Mouse (Mus musculus) heart, embryonic 12.5 days (tissue): ENCODE results near the gene Tbcd. TPM values are rescaled to one million over a fixed set of nuclear protein-coding genes. Genes with fewer than 3 reads are reported as not detected.

Experiments used
- ATAC-seq: fragments of 200-750 bp; cut with Nextera tagmentation; 2 replicates; pipeline ENCODE4 v1.8.0; 2017; ENCODE audit warnings: moderate TSS enrichment, moderate library complexity; ENCODE audit not compliant: insufficient number of reproducible peaks, low FRiP score
- H3K27ac ChIP-seq: fragments of 300-500 bp; sonication (generic); 2 replicates; pipeline ENCODE4 v1.5.1; 2016; ENCODE audit warnings: mild to moderate bottlenecking, moderate library complexity; ENCODE audit not compliant: poor library complexity, severe bottlenecking
- H3K27me3 ChIP-seq: fragments of 300-500 bp; sonication (generic); replicated peaks from 2 replicates; pipeline ENCODE4 v1.6.1; 2016; ENCODE audit warnings: mild to moderate bottlenecking, moderate library complexity
- H3K36me3 ChIP-seq: fragments of 300-500 bp; sonication (generic); 2 replicates; pipeline ENCODE4 v1.6.1; 2016; ENCODE audit warnings: mild to moderate bottlenecking, moderate library complexity
- H3K4me1 ChIP-seq: fragments of 300-500 bp; sonication (generic); replicated peaks from 2 replicates; pipeline ENCODE4 v1.6.1; 2016; ENCODE audit warnings: mild to moderate bottlenecking
- H3K4me2 ChIP-seq: fragments of 300-500 bp; sonication (generic); 2 replicates; pipeline ENCODE4 v1.6.1; 2016; ENCODE audit warnings: mild to moderate bottlenecking, moderate library complexity
- H3K4me3 ChIP-seq: fragments of 300-500 bp; sonication (generic); 2 replicates; pipeline ENCODE4 v1.5.1; 2016; ENCODE audit warnings: mild to moderate bottlenecking
- H3K9ac ChIP-seq: fragments of 300-500 bp; sonication (generic); 2 replicates; pipeline ENCODE4 v1.6.1; 2016; ENCODE audit warnings: mild to moderate bottlenecking, moderate library complexity
- H3K9me3 ChIP-seq: fragments of 300-500 bp; sonication (generic); replicated peaks from 2 replicates; pipeline ENCODE4 v1.6.1; 2016; ENCODE audit warnings: mild to moderate bottlenecking, moderate library complexity
- WGBS: fragments of 180-500 bp; shearing (Covaris S2); methylation state at CpG from one replicate; pipeline ENCODE4 v1.1.7; 2016; 5-methylcytosine and 5-hydroxymethylcytosine counted together
- polyA plus RNA-seq: library from polyadenylated mRNA; unstranded; fragments of >200 nt; fragmentation: Nextera tagmentation; extraction: Ambion mirVana; gene quantifications from 2 replicates; pipeline ENCODE4 v1.2.1, GENCODE M21; 2016

Gene Tbcd
- polyA plus RNA-seq, 1 experiment from 2014 or later, result 24.4 TPM

DNA sequence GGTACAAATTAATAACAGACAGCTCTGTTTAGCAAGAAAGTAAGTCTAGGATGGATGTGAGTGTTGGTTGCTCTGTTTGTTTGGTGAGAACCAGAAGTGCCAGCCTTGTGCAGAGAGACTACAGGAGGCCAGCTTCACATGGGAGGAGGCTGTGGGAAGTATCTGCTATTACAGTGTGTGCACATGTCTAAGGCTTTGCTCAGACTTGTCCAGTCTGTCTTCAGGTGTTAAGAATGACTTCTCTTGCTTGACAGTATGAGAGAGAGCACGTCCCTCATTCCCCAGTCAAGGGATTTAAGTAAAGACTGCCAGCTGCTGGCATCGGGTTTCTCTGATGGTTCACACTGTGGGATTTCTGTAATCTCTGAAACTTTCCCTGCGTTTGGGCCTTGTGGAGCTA is 149.7 kb downstream of the Tbcd start:
- no peak overlapping the region for H3K4me2 ChIP-seq
- H3K9ac ChIP-seq, result no peak overlapping the region
- no peak overlapping the region for H3K27ac ChIP-seq
- H3K4me1 ChIP-seq, result no peaks in the 10 kb centered on the region
- no peak for ATAC-seq
- no peak overlapping the region for H3K4me3 ChIP-seq
- no peaks in the 10 kb centered on the region for H3K9me3 ChIP-seq
- no peaks in the 10 kb centered on the region for H3K27me3 ChIP-seq
- 77% methylated on average over 3 of the region's 3 CpGs for WGBS
- peaks cover 72% of the 10 kb centered on the region for H3K36me3 ChIP-seq

DNA sequence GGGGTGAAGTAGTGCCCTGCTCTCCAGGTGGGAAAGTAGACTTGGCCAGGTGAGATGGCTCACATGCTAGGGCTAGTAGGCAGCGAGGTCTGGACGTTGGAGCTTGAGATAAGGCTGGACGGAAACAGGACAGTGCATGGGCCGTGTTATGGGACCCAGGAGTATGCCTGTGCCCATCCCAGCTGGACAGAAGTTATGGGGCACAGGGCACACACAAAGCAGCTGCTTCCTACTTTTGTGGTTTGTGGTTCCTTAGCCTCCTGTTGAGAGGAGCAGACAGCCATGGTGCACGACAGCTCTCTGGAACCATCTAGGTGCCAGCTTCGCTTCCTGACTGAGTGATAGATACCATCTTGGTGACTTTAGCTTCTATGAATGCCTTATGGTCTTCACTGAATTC is 153.9 kb downstream of the Tbcd start:
- H3K9ac ChIP-seq, result no peak overlapping the region
- WGBS, result 81% methylated on average over 6 of the region's 6 CpGs
- H3K4me2 ChIP-seq, result no peak overlapping the region
- no peaks in the 10 kb centered on the region for H3K9me3 ChIP-seq
- H3K27me3 ChIP-seq, result no peaks in the 10 kb centered on the region
- no peak for ATAC-seq
- H3K4me3 ChIP-seq, result no peak overlapping the region
- peaks cover 82% of the 10 kb centered on the region for H3K36me3 ChIP-seq
- peaks cover 6% of the 10 kb centered on the region; the same call in 1 of the 2 replicates for H3K4me1 ChIP-seq
- H3K27ac ChIP-seq, result no peak overlapping the region

DNA sequence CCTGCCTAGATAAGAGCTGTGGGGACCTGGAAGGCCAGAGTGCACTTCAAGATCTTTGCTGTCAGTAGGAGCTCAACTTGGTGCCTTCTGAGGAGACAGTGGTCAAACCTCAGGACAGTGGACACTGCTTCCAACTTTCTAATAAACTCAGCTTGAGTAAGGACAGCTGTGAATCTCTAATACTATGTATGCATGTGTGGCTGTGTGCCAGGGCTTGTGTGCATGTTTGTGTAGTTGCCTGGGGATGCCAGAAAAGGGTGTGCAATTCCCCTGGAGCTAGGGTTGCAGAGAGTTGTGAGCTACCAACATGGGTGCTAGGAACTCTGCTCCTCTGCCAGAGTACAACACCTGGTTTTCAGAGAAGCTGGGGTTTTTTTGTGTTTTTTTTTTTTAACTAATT is 159.2 kb downstream of the Tbcd start:
- no peak for ATAC-seq
- 0 out of 2 replicates have a peak, but pooled peaks cover 4% of the 10 kb centered on the region for H3K9me3 ChIP-seq
- no peak overlapping the region for H3K4me2 ChIP-seq
- H3K4me3 ChIP-seq, result no peak overlapping the region
- peaks cover 10% of the 10 kb centered on the region; the same call in 1 of the 2 replicates for H3K4me1 ChIP-seq
- H3K27me3 ChIP-seq, result no peaks in the 10 kb centered on the region
- H3K9ac ChIP-seq, result no peak overlapping the region
- H3K27ac ChIP-seq, result no peak overlapping the region
- peaks cover 64% of the 10 kb centered on the region for H3K36me3 ChIP-seq

DNA sequence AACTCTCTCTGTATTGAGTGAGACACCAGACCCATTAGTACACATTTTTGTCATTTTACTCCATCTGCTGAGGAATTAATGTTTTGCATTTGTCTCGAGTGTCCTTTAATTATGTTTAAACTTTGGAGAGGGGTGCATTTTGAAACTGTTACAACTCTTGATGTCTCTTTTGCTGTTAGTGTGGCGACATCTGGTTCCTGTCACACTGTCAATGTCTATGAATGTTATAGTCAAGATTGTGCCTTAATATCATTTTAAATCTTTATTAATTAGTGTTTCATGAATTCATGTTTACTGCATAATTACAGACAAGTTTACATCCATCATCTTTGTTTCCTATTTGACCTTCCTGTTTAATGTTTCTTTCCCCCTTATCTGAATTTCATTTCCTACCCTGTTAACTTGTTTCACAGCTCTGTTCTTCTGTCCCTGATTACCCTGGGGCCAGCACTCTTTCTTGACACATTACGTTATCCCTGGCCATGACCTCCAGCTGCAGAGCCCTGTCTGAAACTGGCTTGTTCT is 164.3 kb downstream of the Tbcd start:
- no peak overlapping the region for H3K27ac ChIP-seq
- ATAC-seq, result no peak
- H3K4me2 ChIP-seq, result no peak overlapping the region
- peaks cover 11% of the 10 kb centered on the region for H3K4me1 ChIP-seq
- H3K27me3 ChIP-seq, result no peaks in the 10 kb centered on the region
- peaks cover 68% of the 10 kb centered on the region for H3K36me3 ChIP-seq
- H3K4me3 ChIP-seq, result no peak overlapping the region
- 63% methylated on average over 3 of the region's 3 CpGs for WGBS
- 0 out of 2 replicates have a peak, but pooled peaks cover 4% of the 10 kb centered on the region for H3K9me3 ChIP-seq
- no peak overlapping the region for H3K9ac ChIP-seq

DNA sequence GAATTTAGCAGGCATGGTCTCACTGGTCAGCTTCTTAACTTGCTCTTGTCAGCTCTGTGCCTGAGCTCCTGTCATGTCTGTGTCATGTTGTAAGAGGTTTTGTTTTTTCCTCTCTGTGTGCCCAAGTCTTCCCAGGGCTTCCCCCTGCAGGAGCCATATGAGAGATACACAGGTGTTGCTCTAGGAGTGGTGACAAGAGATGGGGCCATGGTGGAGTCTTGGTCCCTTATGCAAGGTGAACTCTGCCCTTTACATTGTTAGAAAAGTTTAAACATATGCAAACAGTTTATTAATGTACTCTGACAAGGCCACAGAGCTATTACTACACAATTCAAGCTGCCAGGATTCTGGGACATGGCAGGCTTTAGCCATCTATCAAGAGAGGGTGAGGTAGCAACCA is 164.8 kb downstream of the Tbcd start:
- Histone ChIP-seq H3K4me2 (no peak overlapping the region), H3K27ac (no peak overlapping the region), H3K36me3 (peaks cover 67% of the 10 kb centered on the region), H3K4me1 (peaks cover 11% of the 10 kb centered on the region), H3K27me3 (no peaks in the 10 kb centered on the region), H3K9me3 (0 out of 2 replicates have a peak, but pooled peaks cover 4% of the 10 kb centered on the region), H3K4me3 (no peak overlapping the region), H3K9ac (0 out of 2 replicates have a peak overlapping the region, but pooled peaks have one; percentile 7)
- ATAC-seq, result no peak

DNA sequence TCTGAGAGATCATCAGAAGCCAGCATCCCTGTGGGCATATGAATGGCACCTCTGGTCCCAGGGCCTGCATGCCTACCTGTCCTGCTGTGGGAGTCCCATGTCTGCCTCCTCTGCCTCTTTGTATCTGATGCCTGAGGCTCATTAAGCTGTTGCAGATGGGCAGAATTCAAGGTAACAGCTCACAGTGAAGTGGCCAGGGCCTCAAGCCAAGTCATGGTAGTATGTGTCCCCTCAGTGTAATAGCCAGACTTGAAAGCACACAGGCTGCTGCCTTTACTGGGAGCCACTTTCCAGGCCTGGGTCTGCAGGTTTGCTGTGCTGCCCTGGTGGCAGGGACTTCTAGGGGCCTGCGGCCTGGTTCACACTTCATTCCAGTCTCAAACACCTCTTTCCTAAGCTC is 165.6 kb downstream of the Tbcd start:
- WGBS, result 95% methylated on average over 1 of the region's 1 CpGs
- Histone ChIP-seq H3K4me3 (no peak overlapping the region), H3K27ac (no peak overlapping the region), H3K4me2 (no peak overlapping the region), H3K36me3 (peaks cover 73% of the 10 kb centered on the region), H3K27me3 (no peaks in the 10 kb centered on the region), H3K9ac (no peak overlapping the region), H3K9me3 (0 out of 2 replicates have a peak, but pooled peaks cover 4% of the 10 kb centered on the region), H3K4me1 (peaks cover 16% of the 10 kb centered on the region)
- ATAC-seq, result no peak

DNA sequence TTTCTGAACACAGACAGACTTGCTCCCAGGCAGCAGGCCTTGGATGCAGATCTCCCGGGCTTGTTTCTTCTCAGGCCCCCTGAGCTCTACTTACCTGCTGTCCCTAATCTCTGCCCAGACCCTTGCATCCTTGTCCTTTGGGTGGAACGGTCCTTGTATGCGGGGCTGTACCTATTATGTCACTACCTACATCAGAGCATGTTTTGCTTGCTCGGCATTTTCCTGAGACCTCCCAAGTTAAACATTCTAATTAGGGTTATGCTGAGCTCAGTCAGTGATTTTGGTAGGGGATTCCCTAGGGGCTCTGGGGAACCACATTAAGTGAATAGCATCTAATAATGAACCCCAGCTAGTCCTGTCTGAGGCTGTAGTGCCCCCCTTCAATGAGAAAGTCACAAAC is 173.3 kb downstream of the Tbcd start:
- H3K4me1 ChIP-seq, result 0 out of 2 replicates have a peak, but pooled peaks cover 6% of the 10 kb centered on the region
- H3K27ac ChIP-seq, result no peak overlapping the region
- H3K9ac ChIP-seq, result no peak overlapping the region
- H3K27me3 ChIP-seq, result no peaks in the 10 kb centered on the region
- peaks cover 58% of the 10 kb centered on the region for H3K36me3 ChIP-seq
- WGBS, result 82% methylated on average over 4 of the region's 4 CpGs
- H3K4me3 ChIP-seq, result no peak overlapping the region
- H3K4me2 ChIP-seq, result no peak overlapping the region
- H3K9me3 ChIP-seq, result no peaks in the 10 kb centered on the region
- no peak for ATAC-seq

DNA sequence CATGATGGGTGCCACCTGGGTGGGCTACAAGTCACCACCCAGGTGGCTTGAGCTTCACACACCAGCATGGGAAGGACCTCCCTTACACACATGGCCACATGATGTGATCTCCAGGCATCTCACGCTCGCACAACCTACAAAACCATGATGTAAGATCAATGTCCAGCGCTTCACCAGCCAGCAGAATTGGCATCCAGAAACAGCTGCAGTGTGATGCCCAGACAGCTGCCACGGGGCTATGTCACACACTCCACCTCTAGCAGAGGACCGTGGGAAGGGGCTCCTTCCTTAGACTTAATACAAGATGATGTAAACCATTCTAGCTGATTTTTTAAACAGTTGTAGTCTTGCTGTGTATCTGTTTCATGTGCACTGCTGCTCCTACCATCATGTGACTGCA is 175.8 kb downstream of the Tbcd start:
- H3K9me3 ChIP-seq, result no peaks in the 10 kb centered on the region
- H3K4me1 ChIP-seq, result no peaks in the 10 kb centered on the region
- WGBS, result 88% methylated on average over 5 of the region's 5 CpGs
- no peak for ATAC-seq
- H3K4me3 ChIP-seq, result no peak overlapping the region
- no peak overlapping the region for H3K27ac ChIP-seq
- no peak overlapping the region for H3K4me2 ChIP-seq
- H3K9ac ChIP-seq, result no peak overlapping the region
- H3K36me3 ChIP-seq, result peaks cover 47% of the 10 kb centered on the region
- H3K27me3 ChIP-seq, result no peaks in the 10 kb centered on the region

DNA sequence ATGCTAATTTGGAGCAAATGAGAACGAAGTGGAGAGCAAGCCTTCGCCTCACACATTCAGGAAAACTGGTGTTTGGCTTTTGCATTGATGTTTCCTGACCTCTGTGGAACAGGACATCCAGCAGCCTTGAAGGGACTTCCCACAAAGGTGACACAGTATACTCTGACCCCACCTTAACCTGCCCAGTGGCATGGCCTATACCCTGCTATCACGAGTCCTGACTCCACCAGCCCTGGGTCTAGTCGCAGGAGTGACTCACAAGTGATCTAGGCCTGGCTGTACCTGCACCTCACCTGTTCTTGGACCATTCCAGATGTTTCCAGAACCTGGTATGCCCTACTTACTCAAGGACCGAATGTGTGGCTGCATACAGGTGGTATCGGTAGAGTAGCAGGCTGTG is 177.8 kb downstream of the Tbcd start:
- Histone ChIP-seq H3K27me3 (no peaks in the 10 kb centered on the region), H3K4me3 (no peak overlapping the region), H3K36me3 (peaks cover 35% of the 10 kb centered on the region), H3K9me3 (no peaks in the 10 kb centered on the region), H3K4me1 (no peaks in the 10 kb centered on the region), H3K9ac (no peak overlapping the region), H3K27ac (no peak overlapping the region), H3K4me2 (no peak overlapping the region)
- 91% methylated on average over 6 of the region's 6 CpGs for WGBS
- ATAC-seq, result no peak

DNA sequence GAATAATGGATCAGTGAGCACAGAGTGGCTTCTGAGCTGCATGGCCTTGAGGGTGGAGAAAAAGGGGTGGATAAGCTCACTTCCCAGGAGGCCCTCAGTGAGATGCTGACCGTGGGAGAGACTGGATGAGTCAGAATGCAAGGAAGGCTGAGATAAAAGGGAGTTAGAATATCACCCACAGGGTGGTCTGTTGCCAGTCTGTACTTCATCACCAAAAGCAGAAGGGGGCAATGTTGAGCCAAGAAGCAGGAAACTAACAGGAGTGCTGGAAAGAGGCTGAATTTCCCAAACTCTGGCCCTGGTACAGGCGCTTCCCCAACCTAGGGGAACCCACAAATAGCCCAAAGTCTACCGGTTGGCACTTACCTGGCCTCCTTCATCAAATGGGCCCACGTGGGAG is 178.7 kb downstream of the Tbcd start:
- Histone ChIP-seq H3K27me3 (no peaks in the 10 kb centered on the region), H3K36me3 (peaks cover 34% of the 10 kb centered on the region), H3K4me1 (no peaks in the 10 kb centered on the region), H3K4me2 (no peak overlapping the region), H3K9me3 (no peaks in the 10 kb centered on the region), H3K4me3 (no peak overlapping the region), H3K9ac (no peak overlapping the region), H3K27ac (no peak overlapping the region)
- no peak for ATAC-seq
- 67% methylated on average over 4 of the region's 4 CpGs for WGBS

DNA sequence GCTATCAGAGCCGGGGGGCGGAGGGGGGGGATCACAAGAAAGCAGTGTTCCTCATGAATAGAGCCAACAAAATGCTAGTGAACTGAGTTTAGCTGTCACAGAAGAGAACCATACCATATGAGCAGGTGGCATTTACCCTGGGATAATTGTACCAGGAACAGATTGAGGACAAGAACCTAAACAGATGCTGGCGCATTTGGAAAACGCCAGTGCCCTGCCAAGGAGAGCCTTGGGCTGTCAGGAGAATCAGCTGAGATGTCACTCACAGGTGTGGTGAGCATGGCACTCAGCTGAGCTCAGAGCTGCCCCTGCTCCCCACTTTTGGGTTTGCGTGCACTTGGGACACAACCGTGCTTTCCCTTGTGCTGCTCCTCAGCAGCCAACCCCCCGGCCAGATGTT is 179.7 kb downstream of the Tbcd start:
- 88% methylated on average over 7 of the region's 7 CpGs for WGBS

DNA sequence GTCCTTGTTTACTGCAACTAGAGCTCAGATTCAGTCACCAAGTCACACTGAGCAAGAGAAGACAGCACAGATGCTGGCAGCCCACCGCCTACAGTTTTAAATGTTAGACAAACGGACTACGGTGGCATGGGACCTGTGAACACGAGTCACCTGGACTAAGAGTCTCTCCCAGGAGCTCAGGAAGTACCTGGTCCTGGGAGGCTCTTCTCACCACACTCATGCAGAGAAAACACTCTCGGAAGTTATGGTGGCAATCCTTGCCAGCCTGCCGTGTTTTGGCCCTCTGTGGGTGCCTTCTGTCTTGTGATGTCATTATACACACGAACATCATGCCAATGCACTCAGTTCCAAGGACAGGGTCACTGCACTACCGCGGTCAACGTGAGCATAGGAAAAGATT is 184.9 kb downstream of the Tbcd start:
- Histone ChIP-seq H3K27me3 (no peaks in the 10 kb centered on the region), H3K4me2 (no peak overlapping the region), H3K27ac (no peak overlapping the region), H3K9ac (no peak overlapping the region), H3K9me3 (no peaks in the 10 kb centered on the region), H3K4me1 (no peaks in the 10 kb centered on the region), H3K4me3 (no peak overlapping the region), H3K36me3 (peaks cover 46% of the 10 kb centered on the region)
- WGBS, result 89% methylated on average over 10 of the region's 10 CpGs
- no peak for ATAC-seq

More for the DNA sequence above, 179.7 kb downstream of the Tbcd start:
- no peak overlapping the region for H3K4me3 ChIP-seq
- no peaks in the 10 kb centered on the region for H3K4me1 ChIP-seq
- no peak for ATAC-seq
- H3K27ac ChIP-seq, result no peak overlapping the region
- H3K36me3 ChIP-seq, result peaks cover 39% of the 10 kb centered on the region
- no peaks in the 10 kb centered on the region for H3K27me3 ChIP-seq
- no peak overlapping the region for H3K4me2 ChIP-seq
- H3K9me3 ChIP-seq, result no peaks in the 10 kb centered on the region
- H3K9ac ChIP-seq, result no peak overlapping the region
